Mouse (Mus musculus) kidney, embryonic 14.5 days (tissue): ENCODE data around the gene Nfic. TPM values are rescaled to one million over a fixed set of nuclear protein-coding genes. Genes with fewer than 3 reads are reported as not detected.

Experiments used
- ATAC-seq: fragments of 200-750 bp; cut with Nextera tagmentation; 2 replicates; pipeline ENCODE4 v1.8.0; 2017; ENCODE audit warnings: moderate number of reproducible peaks, mild to moderate bottlenecking, moderate TSS enrichment, moderate library complexity; ENCODE audit not compliant: low FRiP score, low TSS enrichment
- H3K27ac ChIP-seq: fragments of 300-500 bp; sonication (generic); 2 replicates; pipeline ENCODE4 v1.5.1; 2014; ENCODE audit warnings: low read depth, mild to moderate bottlenecking, low read length, moderate library complexity, mixed read lengths
- H3K27me3 ChIP-seq: fragments of 300-500 bp; sonication (generic); 2 replicates; pipeline ENCODE4 v1.6.1; 2014; ENCODE audit warnings: mild to moderate bottlenecking, low read length; ENCODE audit not compliant: control insufficient read depth, insufficient read depth
- H3K36me3 ChIP-seq: fragments of 300-500 bp; sonication (generic); 2 replicates; pipeline ENCODE4 v1.6.1; 2014; ENCODE audit warnings: low read length, mixed read lengths; ENCODE audit not compliant: control insufficient read depth, insufficient read depth
- H3K4me1 ChIP-seq: fragments of 300-500 bp; sonication (generic); 2 replicates; pipeline ENCODE4 v1.6.1; 2014; ENCODE audit warnings: low read length, mixed read lengths; ENCODE audit not compliant: control insufficient read depth, insufficient read depth
- H3K4me2 ChIP-seq: fragments of 300-500 bp; sonication (generic); replicated peaks from 2 replicates; pipeline ENCODE4 v1.6.1; 2014; ENCODE audit warnings: low read depth, mild to moderate bottlenecking, low read length
- H3K4me3 ChIP-seq: fragments of 300-500 bp; sonication (generic); 2 replicates; pipeline ENCODE4 v1.5.1; 2014; ENCODE audit warnings: mild to moderate bottlenecking, low read length
- H3K9ac ChIP-seq: fragments of 300-500 bp; sonication (generic); 2 replicates; pipeline ENCODE4 v1.6.1; 2014; ENCODE audit warnings: low read depth, mild to moderate bottlenecking, low read length, moderate library complexity
- H3K9me3 ChIP-seq: fragments of 300-500 bp; sonication (generic); 2 replicates; pipeline ENCODE4 v1.6.1; 2016; ENCODE audit warnings: low read length; ENCODE audit not compliant: control insufficient read depth
- WGBS: fragments of 180-500 bp; shearing (Covaris S2); extraction: QIAGEN DNeasy Blood & Tissue Kit; methylation state at CpG from one replicate; pipeline ENCODE4 v1.1.7; 2014; 5-methylcytosine and 5-hydroxymethylcytosine counted together
- polyA plus RNA-seq: library from polyadenylated mRNA; unstranded; fragments of >200 nt; fragmentation: Nextera tagmentation; extraction: Ambion mirVana; gene quantifications from 2 replicates; pipeline ENCODE4 v1.2.1, GENCODE M21; 2014

Gene Nfic
- polyA plus RNA-seq, 1 experiment from 2014 or later = 59.0 TPM

- H3K27ac ChIP-seq = peak overlapping the region; percentile 56; the same call in 1 of the 2 replicates
- peak overlapping the region; percentile 63 for H3K4me2 ChIP-seq
Measured at GRCm38 (mm10) chr10:81425236-81425850, 30.1 kb downstream of the Nfic start.

GRCm38 (mm10) chr10:81424246-81425051 is 31.0 kb downstream of the Nfic start:
- WGBS = 2% methylated on average over 25 of the region's 25 CpGs
- H3K4me3 ChIP-seq = peak overlapping the region; percentile 71
- H3K27ac ChIP-seq = peak overlapping the region; percentile 69; the same call in 1 of the 2 replicates
- no peaks in the 10 kb centered on the region for H3K27me3 ChIP-seq
- H3K4me1 ChIP-seq = peaks cover 22% of the 10 kb centered on the region
- H3K36me3 ChIP-seq = peaks cover 9% of the 10 kb centered on the region; the same call in 1 of the 2 replicates
- peak overlapping the region; percentile 79 for H3K9ac ChIP-seq
- H3K4me2 ChIP-seq = peak overlapping the region; percentile 63
- H3K9me3 ChIP-seq = no peaks in the 10 kb centered on the region
- peak; percentile 28 for ATAC-seq

More at GRCm38 (mm10) chr10:81425236-81425850, 30.1 kb downstream of the Nfic start:
- Histone ChIP-seq H3K4me3 (peak overlapping the region; percentile 71), H3K9ac (peak overlapping the region; percentile 79; the same call in 1 of the 2 replicates), H3K4me1 (peaks cover 25% of the 10 kb centered on the region), H3K36me3 (peaks cover 2% of the 10 kb centered on the region; the same call in 1 of the 2 replicates), H3K27me3 (no peaks in the 10 kb centered on the region), H3K9me3 (no peaks in the 10 kb centered on the region)
- 29% methylated on average over 9 of the region's 10 CpGs for WGBS
- no peak for ATAC-seq

GRCm38 (mm10) chr10:81423476-81424245 is 31.8 kb downstream of the Nfic start:
- Histone ChIP-seq H3K27me3 (no peaks in the 10 kb centered on the region), H3K4me1 (peaks cover 23% of the 10 kb centered on the region), H3K4me2 (peak overlapping the region; percentile 63)

GRCm38 (mm10) chr10:81422661-81423217 is 32.7 kb downstream of the Nfic start:
- no peaks in the 10 kb centered on the region for H3K27me3 ChIP-seq
- H3K27ac ChIP-seq = no peak overlapping the region
- H3K4me2 ChIP-seq = no peak overlapping the region
- peaks cover 9% of the 10 kb centered on the region; the same call in 1 of the 2 replicates for H3K36me3 ChIP-seq
- peaks cover 26% of the 10 kb centered on the region for H3K4me1 ChIP-seq
- ATAC-seq = no peak
- H3K4me3 ChIP-seq = no peak overlapping the region
- WGBS = 80% methylated on average over 3 of the region's 3 CpGs
- no peaks in the 10 kb centered on the region for H3K9me3 ChIP-seq
- H3K9ac ChIP-seq = no peak overlapping the region

More at GRCm38 (mm10) chr10:81423476-81424245, 31.8 kb downstream of the Nfic start:
- Histone ChIP-seq H3K36me3 (peaks cover 9% of the 10 kb centered on the region; the same call in 1 of the 2 replicates), H3K9me3 (no peaks in the 10 kb centered on the region), H3K9ac (peak overlapping the region; percentile 79; the same call in 1 of the 2 replicates), H3K27ac (peak overlapping the region; percentile 69; the same call in 1 of the 2 replicates), H3K4me3 (peak overlapping the region; percentile 71; the same call in 1 of the 2 replicates)
- WGBS = 62% methylated on average over 4 of the region's 4 CpGs
- ATAC-seq = no peak

- no peak for ATAC-seq
- Histone ChIP-seq H3K4me1 (peaks cover 31% of the 10 kb centered on the region), H3K36me3 (peaks cover 9% of the 10 kb centered on the region; the same call in 1 of the 2 replicates), H3K27ac (no peak overlapping the region), H3K27me3 (no peaks in the 10 kb centered on the region), H3K4me2 (no peak overlapping the region), H3K4me3 (no peak overlapping the region), H3K9ac (no peak overlapping the region), H3K9me3 (no peaks in the 10 kb centered on the region)
- 75% methylated on average over 6 of the region's 6 CpGs for WGBS
Measured at GRCm38 (mm10) chr10:81422191-81422590, 33.2 kb downstream of the Nfic start.

GRCm38 (mm10) chr10:81421797-81422100 is 33.7 kb downstream of the Nfic start:
- peaks cover 35% of the 10 kb centered on the region for H3K4me1 ChIP-seq
- no peak overlapping the region for H3K27ac ChIP-seq
- WGBS = 74% methylated on average over 5 of the region's 5 CpGs

GRCm38 (mm10) chr10:81421041-81421796 is 34.2 kb downstream of the Nfic start:
- WGBS = 71% methylated on average over 4 of the region's 4 CpGs
- H3K9ac ChIP-seq = no peak overlapping the region
- H3K27me3 ChIP-seq = no peaks in the 10 kb centered on the region
- H3K36me3 ChIP-seq = peaks cover 9% of the 10 kb centered on the region; the same call in 1 of the 2 replicates
- H3K4me3 ChIP-seq = no peak overlapping the region
- no peak for ATAC-seq
- H3K4me2 ChIP-seq = no peak overlapping the region
- no peak overlapping the region for H3K27ac ChIP-seq
- H3K9me3 ChIP-seq = no peaks in the 10 kb centered on the region
- H3K4me1 ChIP-seq = peaks cover 39% of the 10 kb centered on the region

More at GRCm38 (mm10) chr10:81421797-81422100, 33.7 kb downstream of the Nfic start:
- H3K27me3 ChIP-seq = no peaks in the 10 kb centered on the region
- no peak overlapping the region for H3K9ac ChIP-seq
- peaks cover 9% of the 10 kb centered on the region; the same call in 1 of the 2 replicates for H3K36me3 ChIP-seq
- no peaks in the 10 kb centered on the region for H3K9me3 ChIP-seq
- no peak overlapping the region for H3K4me2 ChIP-seq
- H3K4me3 ChIP-seq = no peak overlapping the region
- no peak for ATAC-seq
